Mouse (Mus musculus) ES-CJ7 (cell line): ENCODE data around the gene Brap.
A peak's percentile ranks its signal among the peaks of the same experiment; 100 is the strongest.
"Not testable (repeated sequence)": the region's sequence is repeated elsewhere in the genome, so short reads cannot be mapped to it uniquely, and the experiment has no call there.

Experiments used
- DNase-seq: peaks from one replicate; pipeline ENCODE4 v3.0.0; 2011; ENCODE audit warnings: low read depth, low spot score

Brap gene

DNA sequence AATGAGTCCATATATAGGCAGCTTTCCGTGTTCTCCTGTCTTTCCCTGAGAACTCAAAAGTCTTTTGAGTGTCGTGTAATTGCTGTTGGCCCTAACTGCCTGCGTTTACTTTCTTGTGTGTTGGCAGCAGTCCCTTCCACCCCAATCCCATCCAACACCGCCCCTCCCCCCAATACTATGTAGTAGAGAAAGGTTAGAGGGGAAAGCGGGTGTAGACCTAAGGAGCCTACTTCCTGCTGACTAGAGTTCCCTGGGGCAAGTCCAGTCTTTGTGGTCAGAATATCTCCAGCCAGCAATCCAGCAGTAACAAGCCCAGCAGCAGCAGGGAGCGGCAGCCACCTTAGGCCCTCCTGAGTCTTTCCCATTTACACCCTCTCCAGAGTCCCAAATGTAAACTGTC, 8.0 kb downstream of the Brap start:
- DNase-seq, result no peak

DNA sequence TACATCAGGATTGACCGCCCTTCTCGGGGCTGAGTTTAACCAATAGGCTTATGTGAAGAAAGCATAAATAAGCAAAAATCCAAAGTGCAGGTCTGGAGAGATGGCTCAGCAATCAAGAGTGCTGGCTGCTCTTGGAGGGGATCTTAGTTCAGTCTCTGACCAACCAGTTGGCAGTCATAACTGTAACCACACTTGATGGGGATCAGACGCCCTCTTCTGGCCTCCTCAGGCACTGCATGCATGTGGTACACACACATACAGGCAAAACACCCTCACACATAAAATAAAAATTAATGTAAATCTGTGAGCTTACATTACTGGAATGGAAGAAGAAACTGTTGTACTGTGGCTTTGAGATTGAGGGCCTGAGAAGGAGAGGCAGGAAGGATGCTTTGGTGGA, 10.0 kb downstream of the Brap start:
- DNase-seq, result peak; percentile 75

DNA sequence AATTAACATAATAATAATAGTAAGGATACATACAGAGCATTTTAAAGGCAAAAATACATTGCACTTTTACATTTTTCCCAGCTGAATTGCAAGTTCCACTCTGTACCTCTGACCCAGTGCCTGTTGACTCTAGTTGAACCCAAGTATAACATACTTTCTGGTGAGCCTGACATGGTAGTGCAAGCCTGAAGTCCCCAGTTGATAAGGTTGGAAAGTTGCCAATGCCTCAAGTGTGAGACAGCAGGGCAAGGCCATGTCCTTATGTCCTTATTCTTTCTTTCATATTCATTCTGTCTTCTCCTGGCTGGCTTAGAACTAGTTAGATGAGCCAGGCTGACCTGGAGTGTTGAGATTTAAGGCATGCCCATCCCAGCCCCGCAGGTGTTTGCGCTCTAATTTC, 21.9 kb downstream of the Brap start:
- DNase-seq, result no peak

DNA sequence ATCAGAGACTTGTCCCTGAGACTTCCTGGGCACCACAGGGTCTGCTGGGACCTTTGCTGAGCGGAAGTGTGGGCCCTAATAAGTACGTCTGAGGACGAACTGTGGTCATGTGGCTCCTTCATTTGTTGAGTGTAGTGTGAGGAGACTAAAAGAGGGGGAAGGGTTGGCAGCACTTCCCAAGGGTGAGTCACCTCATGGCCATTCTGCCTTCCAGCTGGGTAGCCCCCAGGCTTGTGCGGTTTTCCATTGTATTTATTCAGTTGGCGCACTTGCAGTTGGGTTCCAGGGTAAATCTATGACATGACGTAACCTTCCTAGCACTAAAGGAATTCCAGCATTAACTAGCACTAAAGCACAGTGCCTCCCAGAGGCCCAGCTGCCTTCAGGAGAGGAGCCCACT, 25.1 kb downstream of the Brap start:
- DNase-seq, result no peak

DNA sequence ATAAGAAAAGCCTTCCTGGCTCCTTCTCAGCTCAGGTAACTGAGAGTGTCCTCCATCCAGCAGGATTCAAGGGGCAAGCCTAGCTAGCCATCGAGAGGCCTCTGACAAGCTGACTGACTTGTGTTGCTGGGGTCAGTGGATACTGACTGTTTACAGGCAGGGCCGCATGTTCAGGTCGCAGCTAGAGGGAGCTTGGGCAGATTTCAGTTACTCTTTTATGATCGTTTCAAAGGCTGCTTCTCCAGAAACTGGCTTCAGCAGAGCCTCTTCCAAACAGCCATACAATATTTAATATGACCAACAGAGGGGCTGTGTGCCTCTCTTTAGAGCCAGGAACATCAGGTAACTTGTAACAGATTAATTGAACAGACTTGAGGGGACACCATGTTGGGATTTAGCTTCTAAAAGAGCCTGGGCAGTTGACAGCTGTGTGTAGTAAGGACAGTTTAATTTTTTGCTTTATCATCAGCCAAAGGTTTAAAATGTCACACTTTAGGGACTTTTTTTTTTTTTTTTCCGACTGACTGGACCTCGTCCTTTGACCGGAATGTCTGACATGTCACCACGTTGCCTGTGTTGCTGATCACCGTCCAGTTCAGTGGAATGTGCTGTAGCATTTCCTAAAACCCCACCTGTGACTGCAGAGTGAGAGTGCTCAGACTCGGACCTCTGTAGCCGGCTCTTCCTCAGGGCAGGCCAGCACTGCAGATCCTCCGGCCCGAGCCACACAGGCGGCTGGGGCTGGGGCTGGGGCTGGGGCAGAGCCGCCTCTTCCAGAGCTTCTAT, 25.9 kb downstream of the Brap start:
- no peak for DNase-seq

DNA sequence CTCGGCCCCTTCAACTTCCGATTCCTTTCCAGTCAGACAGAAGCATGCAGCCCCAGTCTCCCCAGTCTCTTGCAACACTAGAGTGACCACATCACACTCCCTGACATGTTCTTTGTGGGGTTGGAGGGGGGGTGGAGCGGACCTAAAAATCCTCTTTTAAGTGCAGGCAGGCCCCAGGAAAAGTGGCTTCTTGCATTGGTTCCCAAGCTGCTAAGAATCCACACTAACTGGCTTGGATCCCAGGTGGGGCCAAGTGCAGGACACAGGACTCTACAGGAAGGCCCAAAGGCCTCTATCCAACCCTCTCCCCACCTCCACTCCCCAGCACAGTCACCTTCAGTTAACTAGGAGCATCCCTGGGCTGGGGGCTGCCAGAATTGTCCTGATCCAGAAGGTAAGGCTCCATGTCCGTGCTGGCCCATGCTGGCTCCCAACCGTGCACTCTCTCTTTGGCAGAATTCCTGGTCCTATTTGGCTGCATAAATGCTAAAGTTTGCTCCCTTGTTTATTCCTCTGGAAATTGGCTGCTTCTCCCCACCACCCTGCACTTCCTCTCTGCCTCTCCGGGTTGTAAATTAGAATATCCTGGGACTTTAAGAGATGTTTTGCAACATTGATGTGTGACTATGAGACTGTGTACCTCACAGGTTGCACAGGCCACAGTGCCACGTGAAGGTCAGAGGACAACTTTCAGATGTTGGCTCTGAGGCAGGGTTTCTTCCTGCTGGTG, 30.3 kb downstream of the Brap start:
- no peak for DNase-seq

DNA sequence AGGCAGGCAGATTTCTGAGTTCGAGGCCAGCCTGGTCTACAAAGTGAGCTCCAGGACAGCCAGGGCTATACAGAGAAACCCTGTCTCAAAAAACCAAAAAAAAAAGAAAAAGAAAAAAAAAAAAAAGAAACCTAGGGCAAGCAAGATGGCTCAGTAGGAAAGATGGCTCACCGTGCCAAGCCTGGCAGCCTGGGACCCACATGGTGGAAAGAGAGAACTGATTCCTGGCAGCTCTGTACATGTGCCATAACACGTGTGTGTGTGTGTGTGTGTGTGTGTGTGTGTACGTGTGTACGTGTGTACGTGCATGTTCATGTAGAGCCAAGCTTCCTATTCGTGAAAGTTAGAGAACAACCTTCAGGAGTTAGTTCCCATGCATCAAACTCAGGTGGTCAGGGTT, 31.1 kb downstream of the Brap start:
- not testable (repeated sequence) for DNase-seq

DNA sequence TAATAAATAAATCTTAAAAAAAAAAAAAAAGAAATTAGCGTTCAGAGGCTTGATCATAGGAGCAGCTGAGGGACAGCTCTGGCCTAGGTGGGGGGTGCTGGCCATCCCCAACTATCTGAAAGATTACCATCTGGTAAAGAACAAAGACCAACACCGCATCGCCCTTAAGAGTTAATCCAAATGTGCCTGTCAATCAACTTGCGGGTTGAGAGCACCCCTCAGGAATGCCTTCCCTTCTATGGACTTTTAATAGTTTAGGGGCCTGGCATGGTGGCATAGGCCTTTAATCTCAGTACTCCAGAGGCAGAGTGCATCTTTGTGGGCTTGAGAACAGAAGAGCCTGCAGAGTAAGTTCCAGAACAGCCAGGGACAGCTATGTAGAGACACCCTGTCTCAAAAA, 32.5 kb downstream of the Brap start:
- no peak for DNase-seq

DNA sequence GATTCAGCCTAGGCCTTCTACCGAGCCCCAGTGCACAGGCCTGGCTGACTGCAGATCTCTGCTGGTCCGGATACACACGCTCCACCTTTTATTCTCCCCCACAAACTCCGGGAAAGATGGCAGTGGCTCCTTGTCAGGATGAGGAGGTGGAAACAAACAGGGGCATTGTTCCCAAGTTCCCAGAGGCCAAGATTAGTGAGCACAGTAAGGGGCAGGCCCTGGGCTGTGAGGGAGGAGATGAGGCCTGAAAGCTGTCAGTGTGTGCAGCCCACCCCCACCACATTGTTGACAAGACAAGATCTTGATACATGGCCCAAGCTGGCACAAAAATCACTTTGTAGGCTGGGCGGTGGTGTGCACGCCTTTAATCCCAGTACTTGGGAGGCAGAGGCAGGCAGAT, 36.4 kb downstream of the Brap start:
- no peak for DNase-seq

DNA sequence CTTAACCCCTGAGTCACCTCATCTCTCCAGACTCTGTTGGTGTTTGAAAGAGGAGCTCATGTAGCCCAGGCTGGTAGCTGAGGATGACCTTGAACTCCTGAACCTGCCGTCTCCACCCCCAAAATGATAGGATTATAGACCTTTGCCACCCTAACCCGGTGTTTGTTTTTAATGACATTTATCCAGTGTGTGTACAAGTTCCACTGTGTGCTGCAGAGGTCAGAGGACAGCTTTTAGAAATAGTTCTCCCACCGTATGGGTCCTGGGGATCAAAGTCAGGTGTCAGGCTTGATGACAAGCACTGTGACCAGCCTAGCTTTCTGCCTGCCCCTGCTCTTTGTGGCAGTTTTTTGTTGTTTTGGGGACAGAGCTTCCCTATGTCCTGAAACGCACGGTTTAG, 39.5 kb downstream of the Brap start:
- DNase-seq, result no peak

DNA sequence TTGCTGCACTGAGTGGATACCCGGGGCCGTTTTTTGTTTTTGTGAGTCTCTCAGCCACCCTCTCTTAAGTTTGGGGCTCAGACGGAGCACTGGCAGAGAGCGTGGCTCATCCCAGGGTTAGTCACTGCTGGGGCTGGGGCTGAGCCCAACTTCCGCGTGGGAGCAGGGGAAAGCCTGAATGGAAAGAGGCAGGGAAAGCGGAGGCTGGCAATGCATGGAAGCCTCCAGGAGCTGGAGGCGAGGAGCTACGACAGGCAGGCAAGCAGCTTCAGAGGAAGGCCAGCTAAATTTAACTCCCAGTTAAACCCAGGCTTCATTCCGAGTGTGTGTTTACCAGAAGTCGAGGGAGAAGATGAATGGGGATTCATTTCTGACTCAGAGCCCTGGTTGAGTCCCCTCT, 40.1 kb downstream of the Brap start:
- DNase-seq, result no peak

DNA sequence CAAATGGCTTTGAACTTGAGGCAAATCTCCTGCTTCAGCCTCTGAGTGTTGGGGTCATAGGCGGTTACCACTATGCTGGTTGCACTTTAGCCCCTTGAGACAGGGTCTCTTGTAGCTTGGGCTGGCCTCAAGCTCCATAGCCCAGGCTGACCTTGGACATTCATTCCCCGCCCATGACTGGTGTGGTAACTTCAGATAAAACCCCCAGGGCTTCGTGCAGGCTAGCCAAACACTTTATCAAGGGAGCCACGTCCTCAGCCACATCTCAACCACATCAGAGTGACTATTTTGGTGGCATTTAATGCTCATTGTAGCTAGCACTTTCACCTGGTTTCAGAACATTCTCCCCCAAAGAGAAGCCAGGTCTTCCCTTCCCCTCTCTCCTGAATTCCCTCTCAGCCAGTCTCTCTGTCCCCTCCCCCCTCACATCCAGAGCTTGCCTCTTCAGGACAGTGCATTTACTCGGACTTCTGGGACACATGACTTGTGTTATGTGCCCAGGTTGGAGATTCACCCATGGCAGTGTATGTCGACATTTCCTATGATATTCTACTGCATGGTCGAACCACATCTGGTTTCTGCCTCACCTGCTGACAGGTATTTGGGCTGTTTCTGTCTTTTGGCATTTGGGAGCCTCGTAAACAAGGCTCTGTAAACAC, 40.9 kb downstream of the Brap start:
- no peak for DNase-seq

DNA sequence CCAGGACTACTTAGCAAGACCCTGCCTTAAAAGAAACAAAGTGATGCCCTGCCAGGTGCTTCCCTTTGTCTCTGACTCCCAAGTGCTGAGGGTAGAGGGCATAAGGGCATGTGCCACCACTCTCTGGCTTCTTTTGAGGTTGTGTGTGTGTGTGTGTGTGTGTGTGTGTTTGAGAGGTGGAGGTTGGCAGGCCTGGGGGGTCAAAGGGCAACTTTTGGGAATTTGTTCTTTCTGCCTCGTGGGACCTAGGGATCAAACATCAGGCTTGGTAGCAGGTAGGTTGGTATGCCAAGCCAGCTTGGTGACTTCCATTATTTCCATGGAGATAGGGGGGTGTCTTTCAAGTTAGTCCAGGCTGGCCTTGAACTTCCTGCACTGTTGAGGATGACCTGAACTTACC, 43.0 kb downstream of the Brap start:
- no peak for DNase-seq

DNA sequence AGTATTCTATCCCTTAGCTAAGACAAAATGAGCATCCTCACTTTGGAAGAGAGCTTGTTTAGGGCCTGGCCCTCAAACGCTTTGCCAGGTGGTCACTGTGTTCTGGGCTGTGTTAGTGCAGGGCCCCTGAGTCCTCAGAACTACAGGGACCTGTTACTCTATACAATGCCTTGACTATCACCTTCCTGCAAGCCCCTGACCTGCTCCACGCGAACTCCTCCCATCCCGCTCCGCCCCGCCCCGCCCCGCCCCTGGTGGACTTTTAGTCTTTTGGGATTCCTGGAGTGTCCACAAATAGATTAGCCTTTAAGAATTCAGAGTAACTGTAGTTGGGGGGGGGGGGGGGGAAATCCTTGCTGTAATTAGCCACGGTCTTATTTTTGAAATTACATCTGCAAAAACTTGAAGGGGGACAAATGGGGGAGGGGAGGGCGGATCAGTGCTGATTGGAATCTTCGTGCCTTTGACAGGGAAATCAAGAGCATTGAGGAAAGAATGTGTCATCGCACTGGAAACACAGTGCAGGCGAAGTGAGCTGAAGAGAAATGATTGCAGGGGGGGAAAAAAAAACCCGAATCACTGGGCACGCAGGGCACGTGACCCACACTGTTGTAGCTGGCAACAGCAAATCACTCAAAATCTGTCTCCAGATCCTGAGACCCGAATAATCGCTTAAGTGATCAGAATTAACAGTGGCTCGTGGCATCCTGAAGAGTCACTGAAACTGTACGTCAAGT, 44.3 kb downstream of the Brap start:
- DNase-seq, result peak; percentile 62

DNA sequence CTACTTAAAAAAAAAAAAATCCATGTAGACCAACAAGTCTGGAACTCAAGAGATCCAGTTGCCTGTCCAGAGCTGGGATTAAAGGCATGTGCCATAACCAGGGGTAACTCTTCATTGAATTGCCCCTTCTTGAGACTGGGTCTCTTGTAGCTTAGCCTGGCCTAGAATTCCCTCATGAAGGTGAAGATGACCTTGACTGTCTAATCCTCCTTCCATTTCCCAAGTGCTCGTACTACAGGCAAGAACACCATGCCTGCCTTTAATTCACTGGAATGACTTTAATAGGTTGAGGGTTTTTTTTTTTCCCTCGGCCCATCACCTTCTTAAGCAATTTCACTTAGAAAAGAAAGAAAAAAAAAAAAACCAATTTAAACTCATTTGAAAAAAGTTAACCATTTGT, 50.0 kb downstream of the Brap start:
- DNase-seq, result peak; percentile 62

DNA sequence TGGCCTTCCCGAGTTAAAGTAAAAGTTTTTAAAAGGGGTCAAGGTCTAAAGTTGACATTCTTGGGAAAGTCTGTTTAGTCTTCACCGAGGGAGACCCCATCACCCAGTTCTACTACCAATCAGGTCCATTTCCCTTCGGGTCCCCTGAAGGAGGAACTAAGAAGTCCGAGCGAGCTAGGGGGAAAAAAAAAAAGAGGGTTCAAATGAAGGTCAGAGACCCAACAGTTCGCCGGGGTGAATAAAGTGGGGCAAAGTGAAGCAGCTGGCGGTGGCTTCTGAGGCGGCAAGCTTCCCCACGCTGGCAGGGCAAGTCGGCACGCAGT, 50.4 kb downstream of the Brap start:
- DNase-seq, result peak; percentile 68

DNA sequence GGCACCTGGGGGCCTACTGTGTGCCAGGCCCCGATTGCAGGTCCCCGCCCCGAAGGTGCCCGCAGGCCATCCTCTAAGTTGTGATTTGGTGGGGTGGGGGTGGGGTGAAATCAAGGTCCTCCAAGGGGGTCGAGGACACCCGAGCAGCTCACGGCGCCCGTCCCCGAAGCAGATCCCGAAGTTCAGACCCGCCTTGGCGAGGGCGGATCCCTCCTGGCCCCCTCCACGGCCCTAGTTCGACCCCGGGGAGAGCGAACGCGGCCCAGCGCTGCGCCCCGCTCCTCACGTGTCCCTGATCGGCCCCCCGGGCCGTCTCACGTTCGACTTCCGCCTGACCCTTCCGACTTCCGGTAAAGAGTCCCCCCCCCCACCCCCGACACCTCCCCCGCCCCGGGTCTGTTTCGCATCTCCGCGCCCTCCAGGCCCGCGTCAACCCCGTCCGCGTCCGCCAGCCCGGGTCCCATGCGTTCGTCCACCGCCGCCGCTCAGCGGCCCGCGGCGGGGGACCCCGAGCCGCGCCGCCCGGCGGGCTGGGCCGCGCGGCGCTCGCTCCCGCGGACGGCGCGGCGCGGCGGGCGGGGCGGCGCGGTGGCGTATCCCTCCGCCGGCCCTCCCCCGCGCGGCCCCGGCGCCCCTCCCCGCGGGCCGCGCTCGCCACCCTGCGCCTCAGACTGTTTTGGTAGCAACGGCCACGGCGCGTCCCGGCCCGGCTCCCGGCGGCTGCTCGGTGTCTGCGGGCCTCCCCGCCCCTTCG, 51.0 kb downstream of the Brap start, which contains the start of gene Atxn2:
Atxn2 (plus strand) TSS at position 164 of the 754 bp plus-strand sequence.
- peak; percentile 90 for DNase-seq

DNA sequence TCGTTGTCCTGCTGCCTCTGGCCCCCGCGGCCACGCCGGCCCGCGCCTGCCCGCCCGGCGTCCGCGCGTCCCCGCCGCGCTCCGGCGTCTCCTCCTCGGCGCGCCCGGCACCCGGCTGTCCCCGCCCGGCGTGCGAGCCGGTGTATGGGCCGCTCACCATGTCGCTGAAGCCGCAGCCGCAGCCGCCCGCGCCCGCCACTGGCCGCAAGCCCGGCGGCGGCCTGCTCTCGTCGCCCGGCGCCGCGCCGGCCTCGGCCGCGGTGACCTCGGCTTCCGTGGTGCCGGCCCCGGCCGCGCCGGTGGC, 51.5 kb downstream of the Brap start:
- DNase-seq, result no peak

DNA sequence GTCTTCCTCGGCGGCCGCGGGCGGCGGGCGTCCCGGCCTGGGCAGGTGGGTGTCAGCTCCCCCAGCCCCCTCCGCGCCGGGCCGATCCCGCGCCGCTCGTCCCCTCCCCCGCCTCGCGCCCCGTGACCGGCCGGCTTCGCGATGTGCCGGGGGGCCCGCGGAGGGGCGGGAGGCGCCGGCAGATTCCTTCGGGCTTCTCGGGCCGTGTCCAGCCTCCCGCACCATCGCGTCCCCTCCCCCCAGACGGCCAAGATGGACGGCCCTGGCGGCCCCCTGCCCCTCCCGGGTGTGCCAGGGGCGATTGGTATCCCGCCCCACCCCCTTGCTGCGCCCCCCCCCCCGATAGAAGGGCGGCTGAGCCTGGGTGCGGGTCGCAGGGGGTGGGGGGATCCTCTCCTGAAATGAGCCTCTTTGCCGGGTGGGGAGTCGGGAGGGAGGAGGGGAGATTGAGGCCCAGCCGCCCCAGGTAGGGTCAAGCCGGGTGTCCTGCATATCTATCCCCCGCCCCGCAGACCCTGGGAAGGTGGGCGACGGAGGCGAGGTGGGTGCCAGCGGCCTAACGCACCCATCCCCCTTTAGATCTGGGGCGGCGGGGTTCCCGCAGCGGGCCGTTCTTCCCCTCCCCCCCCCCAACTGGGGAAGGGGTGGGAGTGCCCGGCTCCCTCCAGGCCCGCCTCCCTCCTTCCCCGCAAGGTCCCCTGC, 52.0 kb downstream of the Brap start:
- DNase-seq, result peak; percentile 33

DNA sequence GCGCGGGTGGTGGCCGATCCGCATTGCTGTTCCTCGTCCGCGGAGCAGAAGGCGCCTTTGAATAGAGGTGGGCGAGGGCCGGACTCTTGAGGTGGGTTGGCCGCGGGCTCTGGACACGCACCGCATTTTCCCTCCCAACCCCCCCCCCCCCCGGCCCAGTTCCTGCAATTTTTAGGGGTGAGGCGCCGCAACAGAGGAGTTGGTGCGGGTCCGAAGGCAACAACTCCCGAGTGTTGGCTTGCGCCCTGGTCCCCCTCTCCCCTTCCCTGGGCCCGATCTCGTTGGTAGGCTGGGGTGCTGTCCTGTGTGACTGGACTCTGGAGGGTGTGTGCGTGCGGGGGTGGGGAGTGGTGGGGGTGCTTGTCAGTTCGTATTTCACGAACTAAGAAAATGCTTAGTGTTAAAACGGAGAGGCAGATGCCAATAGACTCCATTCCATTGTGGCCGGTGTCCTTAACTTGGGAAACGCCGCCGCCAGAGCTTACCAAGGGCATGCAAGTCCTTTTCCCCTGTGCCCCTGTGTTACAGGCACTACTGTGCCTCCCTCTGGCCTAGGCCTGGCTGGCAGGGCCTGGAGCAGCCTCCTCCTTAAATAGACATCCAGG, 52.7 kb downstream of the Brap start:
- DNase-seq, result peak; percentile 42

DNA sequence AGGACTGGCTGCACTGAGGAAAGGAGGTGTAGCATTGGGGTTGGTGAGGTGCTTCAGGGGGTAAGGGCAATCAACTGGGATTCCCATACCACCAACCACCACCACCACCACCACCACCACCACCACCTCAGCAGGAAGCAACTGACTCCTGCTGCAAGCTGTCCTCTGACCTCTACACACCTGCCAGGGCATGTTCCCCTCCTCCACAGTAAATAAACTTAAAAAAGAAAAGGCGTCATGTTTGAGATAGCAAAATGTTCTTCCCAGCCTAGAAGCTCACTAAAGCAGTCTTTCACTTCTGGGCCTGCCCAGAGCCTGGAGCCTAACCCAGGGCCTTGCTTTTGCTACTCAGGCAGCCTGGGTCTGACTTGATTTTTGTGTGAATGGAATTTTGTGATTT, 54.0 kb downstream of the Brap start:
- DNase-seq, result no peak
